Mouse (Mus musculus) lung, postnatal 36 days (tissue): Measurements from ENCODE around the gene Cdh23.
A peak's percentile ranks its signal among the peaks of the same experiment; 100 is the strongest.

Experiments used
- DNase-seq: peaks from one replicate; pipeline ENCODE4 v3.0.0; 2022; ENCODE audit warnings: mixed read lengths

Gene Cdh23

GRCm38 (mm10) chr10:60310629-60311028 is 385.7 kb downstream of the Cdh23 start:
- no peak for DNase-seq

DNA sequence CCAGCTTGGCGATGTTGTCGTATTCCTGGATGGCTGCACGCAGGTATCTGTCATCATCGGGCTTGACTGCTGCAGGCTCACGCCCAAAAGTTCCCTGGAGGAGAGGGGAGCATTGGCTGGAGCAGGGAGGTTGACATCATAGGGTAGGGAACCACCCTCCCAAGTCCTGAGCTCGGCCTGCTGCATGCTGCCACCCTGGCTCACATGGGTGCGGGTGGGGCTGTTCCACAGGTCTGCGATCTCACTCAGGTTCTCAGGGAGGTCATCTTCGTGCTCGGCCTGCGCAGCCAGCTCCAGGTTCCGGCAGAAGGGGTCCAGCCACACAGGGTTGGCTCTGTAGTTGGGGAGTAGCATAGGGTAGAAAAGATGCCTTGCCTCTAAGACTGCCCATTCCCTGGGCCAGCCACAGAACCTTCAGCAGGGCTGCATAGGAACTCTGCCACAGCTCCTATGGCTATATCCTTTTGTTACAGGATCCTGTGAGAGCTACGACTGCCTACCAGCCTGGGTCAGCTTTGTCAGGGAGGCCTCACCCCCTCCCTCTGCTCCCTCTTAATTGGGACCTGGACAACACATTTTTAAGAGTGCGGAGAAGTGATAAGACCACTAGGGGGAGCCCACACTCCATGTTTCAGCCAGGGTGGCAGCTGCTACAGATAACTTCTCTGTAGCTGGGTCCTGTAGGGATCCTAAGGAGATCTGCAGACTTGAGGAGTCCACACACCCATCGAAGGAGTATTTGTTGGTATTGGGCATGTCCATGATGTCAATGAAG is 391.2 kb downstream of the Cdh23 start:
- peak; percentile 88 for DNase-seq

DNA sequence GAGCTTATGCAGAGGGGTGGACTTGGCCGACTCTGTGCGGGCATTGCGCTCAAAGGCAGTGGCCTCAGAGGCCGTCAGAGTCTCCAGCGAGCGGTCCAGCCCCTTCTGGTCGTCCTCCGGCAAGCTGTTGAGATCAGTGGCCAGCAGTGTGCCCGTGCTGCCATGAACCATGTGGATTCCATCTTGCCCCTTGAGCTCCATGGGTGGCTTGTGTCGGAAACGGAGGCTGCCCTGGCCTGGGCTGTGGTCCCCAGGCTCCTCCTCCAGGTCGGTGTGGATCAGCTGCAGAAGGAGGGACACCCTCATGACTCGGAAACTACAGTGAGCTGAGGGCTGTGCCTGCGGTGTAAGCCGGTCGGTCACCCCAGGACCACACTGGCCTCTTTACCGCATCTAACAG is 392.9 kb downstream of the Cdh23 start:
- DNase-seq = no peak

- no peak for DNase-seq
Measured at GRCm38 (mm10) chr10:60299636-60300035, 396.7 kb downstream of the Cdh23 start.

DNA sequence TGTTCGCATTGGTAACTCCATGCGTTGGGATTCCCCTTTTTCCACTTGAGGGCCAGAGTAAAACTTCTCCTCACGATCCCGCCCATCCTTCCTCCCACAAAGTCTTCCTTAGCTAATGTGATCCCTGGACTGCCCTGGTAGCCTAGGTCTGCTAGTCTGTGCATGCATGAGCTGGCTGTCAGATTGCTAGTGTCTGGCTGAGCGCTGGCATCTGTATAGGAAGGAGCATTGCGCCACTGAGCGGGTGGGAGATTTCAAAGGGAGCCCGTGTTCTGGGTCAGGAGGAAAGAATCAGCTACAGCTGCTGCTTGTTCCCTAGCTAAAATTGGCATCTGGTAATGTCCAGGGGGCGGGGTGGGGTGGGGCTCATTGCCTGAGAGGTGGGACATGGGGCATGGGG is 400.3 kb downstream of the Cdh23 start:
- peak; percentile 62 for DNase-seq

DNA sequence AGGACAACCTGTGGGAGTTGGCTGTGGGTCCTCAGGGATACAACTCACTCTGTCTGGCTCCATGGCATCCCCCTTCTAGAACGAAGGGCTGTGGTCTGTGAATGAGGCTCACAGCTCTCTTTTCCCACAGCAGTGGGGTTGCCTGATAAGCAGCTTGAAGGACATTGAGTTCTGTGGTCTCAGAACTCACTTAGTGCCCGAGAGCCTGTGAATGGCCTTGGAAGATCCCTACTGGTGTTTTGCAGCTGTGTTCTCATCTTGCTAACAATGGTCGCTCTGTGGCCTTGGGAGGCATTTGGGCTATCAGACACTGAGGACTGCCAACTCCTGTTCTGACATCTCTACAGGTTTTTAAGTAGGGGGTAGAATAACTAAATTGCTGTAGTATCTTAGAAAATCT is 400.9 kb downstream of the Cdh23 start:
- no peak for DNase-seq

DNA sequence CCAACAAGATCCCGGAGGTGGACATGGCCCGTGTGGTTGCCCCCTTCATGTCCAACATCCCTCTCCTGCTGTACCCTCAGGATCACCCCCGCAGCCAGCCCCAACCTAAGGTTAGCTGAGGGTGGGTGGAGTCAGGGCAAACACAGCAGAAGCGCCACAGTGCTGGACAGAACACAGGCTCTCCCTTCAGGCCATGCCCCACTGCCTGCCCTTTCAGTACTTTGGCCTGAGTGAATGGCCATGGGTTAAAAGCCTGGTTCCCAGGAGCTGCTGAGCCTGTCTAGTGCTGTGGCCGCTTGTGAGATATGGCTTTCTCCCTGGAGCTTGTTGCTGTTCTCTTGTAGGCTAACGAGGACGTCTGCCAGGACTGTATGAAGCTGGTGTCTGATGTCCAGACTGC is 401.7 kb downstream of the Cdh23 start:
- no peak for DNase-seq

DNA sequence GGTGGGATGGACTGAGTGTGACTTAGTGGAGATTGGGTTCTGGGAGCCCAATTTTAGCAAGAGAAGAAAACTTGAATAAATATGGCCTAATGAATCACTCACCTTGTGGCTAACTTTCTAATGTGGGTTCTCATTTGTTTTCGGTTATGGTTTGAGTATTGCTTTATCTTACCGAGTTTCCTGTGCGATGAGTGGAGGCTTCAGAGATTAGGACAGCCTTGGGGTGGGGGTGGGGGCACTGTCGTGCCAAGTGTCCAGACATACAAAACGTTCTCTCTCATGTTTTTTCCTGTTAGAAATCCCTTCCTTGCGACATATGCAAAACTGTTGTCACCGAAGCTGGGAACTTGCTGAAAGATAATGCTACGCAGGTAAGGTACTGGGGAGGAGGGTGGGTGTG is 404.1 kb downstream of the Cdh23 start:
- no peak for DNase-seq

DNA sequence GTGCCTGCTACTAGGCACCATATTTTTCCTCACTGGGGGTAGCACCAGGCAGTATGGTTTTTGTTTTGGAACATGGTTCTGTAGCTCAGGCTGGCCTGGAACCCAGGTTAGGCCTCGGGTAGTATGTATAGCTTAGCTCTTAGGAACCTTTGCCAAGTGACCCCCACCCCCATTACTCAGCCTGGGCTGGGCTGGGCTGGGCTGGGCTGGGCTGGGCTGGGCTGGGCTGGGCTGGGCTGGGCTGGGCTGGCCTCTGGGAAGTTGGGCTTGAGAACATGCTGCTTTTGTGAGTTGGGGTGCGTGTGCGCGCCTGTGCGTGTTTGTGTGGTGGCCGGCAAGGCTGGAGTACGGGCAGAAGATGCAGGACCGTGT is 405.6 kb downstream of the Cdh23 start:
- DNase-seq = no peak

- DNase-seq = no peak
Measured at GRCm38 (mm10) chr10:60290026-60290738, 406.1 kb downstream of the Cdh23 start.

DNA sequence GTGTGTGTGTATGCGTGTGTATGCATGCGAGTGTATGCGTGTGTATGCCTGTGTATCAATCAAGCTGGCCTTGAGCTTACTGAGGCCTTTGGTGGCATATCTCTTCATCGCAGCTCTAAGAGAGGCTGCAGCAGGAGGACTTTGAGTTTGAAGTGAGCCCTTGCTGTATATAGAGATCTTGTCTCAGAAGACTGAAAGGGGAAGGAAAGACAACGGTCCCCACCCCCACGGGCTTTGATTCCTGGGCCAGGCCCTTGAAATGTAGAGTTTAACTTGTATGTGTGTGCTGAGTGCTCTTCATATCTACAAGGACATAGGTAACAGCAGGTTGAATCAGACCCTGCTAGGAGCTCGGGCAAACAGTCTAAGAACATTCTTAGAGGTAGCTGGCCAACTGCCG is 407.1 kb downstream of the Cdh23 start:
- DNase-seq = peak; percentile 82

DNA sequence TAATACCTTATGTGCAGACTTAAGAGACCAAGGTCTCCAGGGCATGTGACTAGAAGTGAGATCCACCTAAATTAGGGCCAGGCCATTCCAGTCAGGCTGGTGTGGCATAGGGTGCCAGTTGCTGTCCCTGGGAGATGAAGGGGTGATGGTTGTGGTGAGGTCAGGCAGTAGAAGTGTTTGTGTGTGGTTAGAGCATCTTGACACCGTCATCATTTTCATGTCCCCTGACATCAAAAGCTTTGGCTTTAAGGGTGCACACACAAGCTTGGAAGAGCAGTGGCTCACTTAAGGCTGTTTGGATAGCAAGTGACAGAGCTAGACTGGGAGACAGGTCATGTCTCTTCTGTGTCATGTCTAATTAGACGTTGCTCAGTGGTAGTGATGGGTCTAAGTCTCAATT is 408.6 kb downstream of the Cdh23 start:
- no peak for DNase-seq

DNA sequence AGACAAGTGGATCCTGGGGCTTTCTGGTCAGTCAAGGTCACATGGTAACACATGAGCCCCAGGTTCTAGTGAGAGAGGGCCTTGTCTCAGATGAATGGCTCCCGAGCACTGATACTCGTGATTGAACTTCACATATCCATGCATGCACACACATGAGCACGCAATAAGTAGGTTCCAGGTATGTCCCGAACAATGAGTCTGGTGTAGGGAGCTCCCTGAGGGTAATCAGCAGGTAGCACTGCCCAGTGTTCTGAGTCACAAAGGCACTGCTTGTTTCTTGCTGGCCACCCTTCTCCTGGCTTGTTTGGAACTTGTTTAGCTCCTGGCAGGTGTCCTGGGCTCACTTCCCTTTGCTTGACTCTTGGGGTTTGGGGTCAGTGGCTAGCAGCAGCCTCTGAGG is 409.1 kb downstream of the Cdh23 start:
- no peak for DNase-seq

- no peak for DNase-seq
Measured at GRCm38 (mm10) chr10:60286546-60286945, 409.7 kb downstream of the Cdh23 start.

- DNase-seq = peak; percentile 77
Measured at GRCm38 (mm10) chr10:60285676-60286372, 410.5 kb downstream of the Cdh23 start.

DNA sequence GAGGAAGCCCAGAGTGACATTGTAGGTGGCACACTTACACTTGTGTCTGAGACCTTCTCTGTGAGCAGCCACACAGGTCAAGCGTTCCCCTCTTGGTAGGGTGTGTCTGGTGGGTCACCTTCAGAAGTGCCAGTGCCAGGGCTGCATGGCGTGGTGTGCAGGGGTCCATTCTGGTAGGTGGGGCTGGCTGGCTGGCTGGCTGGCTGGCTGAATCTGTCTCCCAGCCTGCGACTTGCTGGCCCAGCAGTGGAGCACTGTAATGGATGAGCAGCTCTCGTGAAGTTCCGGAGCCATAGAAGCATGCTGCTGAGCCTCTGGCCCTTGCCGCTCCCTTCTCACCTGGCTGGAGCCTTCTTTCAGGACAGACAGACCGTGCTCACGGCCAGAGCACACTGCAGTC is 411.1 kb downstream of the Cdh23 start:
- DNase-seq = no peak

DNA sequence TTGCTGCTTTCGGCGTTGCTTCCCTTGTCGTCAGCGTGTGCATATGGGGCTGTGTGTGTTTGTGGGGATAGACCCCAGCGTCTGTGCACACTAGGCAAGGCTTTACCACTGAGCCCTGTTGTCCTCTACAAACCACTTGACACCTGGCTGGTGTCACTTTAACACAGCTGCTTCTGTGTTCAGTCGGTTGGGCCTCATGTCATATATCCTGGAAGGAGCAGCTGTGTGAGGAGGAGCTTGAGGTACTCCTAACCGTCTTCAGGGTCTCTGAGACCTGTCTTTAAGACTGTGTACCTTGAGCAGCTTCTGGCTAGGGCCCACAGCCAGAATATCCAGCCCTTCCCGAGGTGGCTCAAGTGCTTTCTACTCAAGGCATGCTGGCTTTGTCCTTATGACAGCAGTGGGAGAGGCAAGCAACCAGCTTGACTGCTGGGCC is 411.6 kb downstream of the Cdh23 start:
- peak; percentile 45 for DNase-seq

- no peak for DNase-seq
Measured at GRCm38 (mm10) chr10:60284248-60284647, 412.0 kb downstream of the Cdh23 start.

DNA sequence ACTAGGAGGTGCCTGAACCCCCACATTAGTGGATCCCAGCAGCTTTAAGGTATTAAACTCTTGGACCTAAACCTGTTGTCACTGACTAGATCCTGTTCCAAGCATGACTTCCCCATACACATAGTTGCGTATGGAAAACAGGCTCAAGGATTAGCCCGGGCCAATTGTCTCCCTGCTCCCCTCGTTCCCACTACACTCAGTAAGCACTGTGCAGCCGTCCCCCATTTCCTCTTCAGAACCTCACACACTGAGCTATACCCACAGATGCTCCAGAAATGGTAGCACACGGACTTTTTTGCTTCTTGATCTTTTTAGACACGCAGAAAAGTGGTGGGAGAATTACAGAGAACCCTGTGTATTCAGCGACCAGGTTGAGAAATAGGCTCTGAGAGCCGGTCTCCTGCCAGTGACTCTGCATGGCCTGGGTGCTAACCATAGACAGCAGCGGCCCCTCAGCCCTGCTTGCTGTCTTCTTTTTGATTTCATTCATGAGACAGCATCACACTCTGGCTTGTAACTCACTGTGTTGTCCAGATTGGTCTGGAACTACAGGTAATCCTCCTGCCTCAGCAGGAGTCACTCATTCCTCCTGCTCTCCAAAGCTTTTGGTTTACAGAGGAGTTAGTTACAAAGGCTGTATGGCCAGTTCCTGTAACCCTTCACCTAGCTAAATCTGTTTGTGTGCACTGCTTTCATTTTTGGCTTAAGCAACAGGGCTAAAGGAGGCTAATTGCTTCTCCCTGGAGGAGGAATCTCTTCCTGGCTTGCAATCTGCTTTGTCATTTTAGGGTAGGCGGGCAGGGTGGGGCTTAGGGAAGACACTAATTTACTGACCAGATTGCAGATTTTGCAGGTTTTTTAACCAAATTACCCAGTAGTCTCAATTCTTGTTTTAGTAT is 413.9 kb downstream of the Cdh23 start:
- DNase-seq = peak; percentile 58

DNA sequence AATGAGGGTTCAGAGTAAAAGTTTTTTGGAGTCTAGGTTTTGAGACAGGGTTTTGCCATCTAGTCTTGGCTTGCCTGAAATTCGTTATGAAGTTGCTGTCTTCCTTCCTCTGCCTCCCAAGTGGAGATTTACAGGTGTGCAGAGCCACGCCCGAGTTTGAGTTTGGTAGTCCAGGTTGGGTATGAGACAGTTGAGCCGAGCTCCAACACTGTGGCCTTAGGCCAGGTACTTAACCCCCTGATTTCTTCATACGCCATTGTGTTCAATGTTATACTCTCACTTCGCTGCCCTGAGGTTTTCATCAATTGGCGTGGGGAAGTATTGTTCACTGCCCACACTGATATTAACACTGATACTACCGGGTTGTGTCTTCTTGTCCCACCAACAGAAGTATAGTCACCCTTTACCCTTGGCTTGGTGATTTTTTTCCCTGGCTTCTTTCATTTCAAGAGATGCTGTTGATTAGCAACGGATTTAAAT is 414.7 kb downstream of the Cdh23 start:
- no peak for DNase-seq

GRCm38 (mm10) chr10:60280353-60280752 is 415.9 kb downstream of the Cdh23 start:
- no peak for DNase-seq

DNA sequence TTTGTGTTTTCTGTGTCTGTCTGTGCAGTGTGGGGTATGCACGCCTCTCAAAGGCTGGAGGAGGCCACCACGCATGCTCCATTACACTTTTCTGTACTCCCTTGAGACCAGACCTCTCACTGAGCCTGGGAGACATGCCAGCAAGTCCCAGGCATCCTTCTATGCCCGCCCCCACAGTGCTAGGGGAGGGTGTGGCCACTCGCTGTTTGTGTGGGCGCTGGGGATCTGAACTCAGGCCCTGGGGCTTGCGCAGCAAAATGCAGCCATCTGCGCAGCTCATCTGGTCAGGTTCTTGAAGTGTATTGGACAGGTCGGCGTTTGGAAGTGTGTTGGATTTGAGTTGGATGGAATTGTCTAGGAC is 416.4 kb downstream of the Cdh23 start:
- DNase-seq = peak; percentile 74
